Mouse (Mus musculus) heart, embryonic 13.5 days (tissue): ENCODE data around the gene Npw. TPM values are rescaled to one million over a fixed set of nuclear protein-coding genes. Genes with fewer than 3 reads are reported as not detected.

Source experiments
- ATAC-seq: fragments of 200-750 bp; cut with Nextera tagmentation; 2 replicates; pipeline ENCODE4 v1.8.0; 2017; ENCODE audit warnings: moderate TSS enrichment; ENCODE audit not compliant: insufficient number of reproducible peaks, low FRiP score, low TSS enrichment; ENCODE audit errors: extremely low read depth
- H3K27ac ChIP-seq: fragments of 300-500 bp; sonication (generic); replicated peaks from 2 replicates; pipeline ENCODE4 v1.5.1; 2015; ENCODE audit warnings: moderate library complexity, mild to moderate bottlenecking, inconsistent platforms
- H3K27me3 ChIP-seq: fragments of 300-500 bp; sonication (generic); replicated peaks from 2 replicates; pipeline ENCODE4 v1.6.1; 2015; ENCODE audit warnings: mild to moderate bottlenecking, inconsistent platforms
- H3K36me3 ChIP-seq: fragments of 300-500 bp; sonication (generic); 2 replicates; pipeline ENCODE4 v1.6.1; 2015; ENCODE audit warnings: mild to moderate bottlenecking, inconsistent platforms
- H3K4me1 ChIP-seq: fragments of 300-500 bp; sonication (generic); 2 replicates; pipeline ENCODE4 v1.6.1; 2015; ENCODE audit warnings: inconsistent platforms
- H3K4me2 ChIP-seq: fragments of 300-500 bp; sonication (generic); 2 replicates; pipeline ENCODE4 v1.6.1; 2015; ENCODE audit warnings: inconsistent platforms, mild to moderate bottlenecking, moderate library complexity
- H3K4me3 ChIP-seq: fragments of 300-500 bp; sonication (generic); 2 replicates; pipeline ENCODE4 v1.5.1; 2015; ENCODE audit warnings: moderate library complexity, mild to moderate bottlenecking, inconsistent platforms
- H3K9ac ChIP-seq: fragments of 300-500 bp; sonication (generic); 2 replicates; pipeline ENCODE4 v1.6.1; 2015; ENCODE audit warnings: inconsistent platforms, mild to moderate bottlenecking, moderate library complexity
- H3K9me3 ChIP-seq: fragments of 300-500 bp; sonication (generic); 2 replicates; pipeline ENCODE4 v1.6.1; 2016; ENCODE audit warnings: inconsistent platforms
- WGBS: fragments of 180-500 bp; shearing (Covaris S2); methylation state at CpG from one replicate; pipeline ENCODE4 v1.1.7; 2015; ENCODE audit warnings: mixed read lengths; 5-methylcytosine and 5-hydroxymethylcytosine counted together
- polyA plus RNA-seq: library from polyadenylated mRNA; unstranded; fragments of >200 nt; fragmentation: Nextera tagmentation; extraction: Ambion mirVana; gene quantifications from 2 replicates; pipeline ENCODE4 v1.2.1, GENCODE M21; 2015

Npw gene
- polyA plus RNA-seq, 1 experiment from 2014 or later = not detected

GRCm38 (mm10) chr17:24617561-24618194, 40.6 kb downstream of the Npw start:
- H3K9me3 ChIP-seq = no peaks in the 10 kb centered on the region
- no peaks in the 10 kb centered on the region for H3K4me1 ChIP-seq
- 75% methylated on average over 14 of the region's 14 CpGs for WGBS
- H3K27me3 ChIP-seq = no peaks in the 10 kb centered on the region
- peak overlapping the region; percentile 44; the same call in 1 of the 2 replicates for H3K27ac ChIP-seq
- H3K4me3 ChIP-seq = no peak overlapping the region
- no peak overlapping the region for H3K4me2 ChIP-seq
- H3K9ac ChIP-seq = peak overlapping the region; percentile 37; the same call in 1 of the 2 replicates
- peaks cover 94% of the 10 kb centered on the region for H3K36me3 ChIP-seq
- ATAC-seq = peak; percentile 51; the same call in 1 of the 2 replicates

GRCm38 (mm10) chr17:24610711-24611110, 47.5 kb downstream of the Npw start:
- no peak overlapping the region for H3K4me2 ChIP-seq
- no peak for ATAC-seq
- H3K36me3 ChIP-seq = peaks cover 76% of the 10 kb centered on the region
- H3K4me1 ChIP-seq = peaks cover 11% of the 10 kb centered on the region
- H3K27me3 ChIP-seq = no peaks in the 10 kb centered on the region
- 49% methylated on average over 2 of the region's 2 CpGs for WGBS
- no peaks in the 10 kb centered on the region for H3K9me3 ChIP-seq
- peak overlapping the region; percentile 24; the same call in 1 of the 2 replicates for H3K27ac ChIP-seq
- no peak overlapping the region for H3K4me3 ChIP-seq
- no peak overlapping the region for H3K9ac ChIP-seq

- Histone ChIP-seq H3K4me1 (peaks cover 11% of the 10 kb centered on the region), H3K9me3 (no peaks in the 10 kb centered on the region), H3K36me3 (peaks cover 76% of the 10 kb centered on the region), H3K9ac (no peak overlapping the region), H3K27me3 (no peaks in the 10 kb centered on the region), H3K4me2 (no peak overlapping the region), H3K27ac (no peak overlapping the region), H3K4me3 (no peak overlapping the region)
- WGBS = 83% methylated on average over 8 of the region's 8 CpGs
- no peak for ATAC-seq
Observed at GRCm38 (mm10) chr17:24608874-24609273, 49.4 kb downstream of the Npw start.

GRCm38 (mm10) chr17:24608370-24608769, 49.9 kb downstream of the Npw start:
- Histone ChIP-seq H3K9me3 (no peaks in the 10 kb centered on the region), H3K4me2 (no peak overlapping the region), H3K9ac (no peak overlapping the region), H3K4me1 (peaks cover 11% of the 10 kb centered on the region), H3K27ac (no peak overlapping the region), H3K4me3 (no peak overlapping the region), H3K36me3 (peaks cover 76% of the 10 kb centered on the region), H3K27me3 (no peaks in the 10 kb centered on the region)
- ATAC-seq = no peak
- 73% methylated on average over 4 of the region's 4 CpGs for WGBS

Other genes with a start within 250 kb of the Npw start
- 234 and 235 TPM in 2 replicates for gene Rnps1, start 243.9 kb downstream of the Npw start, polyA plus RNA-seq
- 234 and 266 TPM in 2 replicates for gene Eci1, start 231.8 kb downstream of the Npw start, polyA plus RNA-seq
- gene Dnase1l2, start 215.4 kb downstream of the Npw start, polyA plus RNA-seq = 1.5 and 1.7 TPM in 2 replicates
- 24.5 and 25.9 TPM in 2 replicates for gene E4f1, start 188.1 kb downstream of the Npw start, polyA plus RNA-seq
- gene Pgp, start 188.1 kb downstream of the Npw start, polyA plus RNA-seq = 61.3 and 66.8 TPM in 2 replicates
- gene Bricd5, start 184.6 kb downstream of the Npw start, polyA plus RNA-seq = 0.27 TPM in 1 of 2 replicates, not detected in the other
- 18.1 TPM in 2 replicates for gene Mlst8, start 179.4 kb downstream of the Npw start, polyA plus RNA-seq
- 0.55 and 0.76 TPM in 2 replicates for gene Caskin1, start 169.9 kb downstream of the Npw start, polyA plus RNA-seq
- 72.5 and 76.1 TPM in 2 replicates for gene Traf7, start 130.5 kb downstream of the Npw start, polyA plus RNA-seq
- gene Rab26, start 124.2 kb downstream of the Npw start, polyA plus RNA-seq = 1.0 and 1.4 TPM in 2 replicates
- gene Pkd1, start 108.6 kb downstream of the Npw start, polyA plus RNA-seq = 10.9 and 14.2 TPM in 2 replicates
- gene Tsc2, start 25.8 kb downstream of the Npw start, polyA plus RNA-seq = 43.4 and 47.9 TPM in 2 replicates
- gene Nthl1, start 25.8 kb downstream of the Npw start, polyA plus RNA-seq = 9.6 and 9.8 TPM in 2 replicates
- gene Slc9a3r2, start 8.1 kb downstream of the Npw start, polyA plus RNA-seq = 46.8 and 51.1 TPM in 2 replicates
- 15.1 and 15.8 TPM in 2 replicates for gene Zfp598, start 11.2 kb upstream of the Npw start, polyA plus RNA-seq
- 0.59 and 0.83 TPM in 2 replicates for gene Syngr3, start 31.5 kb upstream of the Npw start, polyA plus RNA-seq
- 31.4 and 31.9 TPM in 2 replicates for gene Gfer, start 37.7 kb upstream of the Npw start, polyA plus RNA-seq
- 1.1 TPM in 2 replicates for gene Noxo1, start 37.8 kb upstream of the Npw start, polyA plus RNA-seq
- 45.7 and 47.4 TPM in 2 replicates for gene Tbl3, start 49.2 kb upstream of the Npw start, polyA plus RNA-seq
- gene Rnf151, start 59.6 kb upstream of the Npw start, polyA plus RNA-seq = not detected in 2 replicates
- 903 and 1,010 TPM in 2 replicates for gene Rps2, start 59.7 kb upstream of the Npw start, polyA plus RNA-seq
- gene Ndufb10, start 66.0 kb upstream of the Npw start, polyA plus RNA-seq = 344 and 399 TPM in 2 replicates
- 0.68 and 1.1 TPM in 2 replicates for gene Rpl3l, start 69.4 kb upstream of the Npw start, polyA plus RNA-seq
- 18.0 and 20.4 TPM in 2 replicates for gene Msrb1, start 78.2 kb upstream of the Npw start, polyA plus RNA-seq
- 0.24 and 0.59 TPM in 2 replicates for gene Hs3st6, start 94.5 kb upstream of the Npw start, polyA plus RNA-seq
- not detected in 2 replicates for gene Meiob, start 145.8 kb upstream of the Npw start, polyA plus RNA-seq
- gene Hagh, start 181.7 kb upstream of the Npw start, polyA plus RNA-seq = 47.3 and 54.5 TPM in 2 replicates
- 36.9 and 39.7 TPM in 2 replicates for gene Fahd1, start 191.9 kb upstream of the Npw start, polyA plus RNA-seq
- 0.11 and 0.50 TPM in 2 replicates for gene Igfals, start 207.5 kb upstream of the Npw start, polyA plus RNA-seq
- gene Nubp2, start 227.9 kb upstream of the Npw start, polyA plus RNA-seq = 36.1 and 41.4 TPM in 2 replicates
- 27.8 and 29.9 TPM in 2 replicates for gene Spsb3, start 228.2 kb upstream of the Npw start, polyA plus RNA-seq
- 20.7 and 22.5 TPM in 2 replicates for gene Eme2, start 236.6 kb upstream of the Npw start, polyA plus RNA-seq
- 79.2 and 81.5 TPM in 2 replicates for gene Mrps34, start 236.7 kb upstream of the Npw start, polyA plus RNA-seq
- 32.0 and 41.0 TPM in 2 replicates for gene Nme3, start 238.0 kb upstream of the Npw start, polyA plus RNA-seq